Mouse (Mus musculus): ENCODE results near the gene Grhl1. TPM values are rescaled to one million over a fixed set of nuclear protein-coding genes. Genes with fewer than 3 reads are reported as not detected.

The Grhl1 gene
- total RNA-seq, 2 experiments from 2014 or later = 0.42 to 0.49 TPM

DNA sequence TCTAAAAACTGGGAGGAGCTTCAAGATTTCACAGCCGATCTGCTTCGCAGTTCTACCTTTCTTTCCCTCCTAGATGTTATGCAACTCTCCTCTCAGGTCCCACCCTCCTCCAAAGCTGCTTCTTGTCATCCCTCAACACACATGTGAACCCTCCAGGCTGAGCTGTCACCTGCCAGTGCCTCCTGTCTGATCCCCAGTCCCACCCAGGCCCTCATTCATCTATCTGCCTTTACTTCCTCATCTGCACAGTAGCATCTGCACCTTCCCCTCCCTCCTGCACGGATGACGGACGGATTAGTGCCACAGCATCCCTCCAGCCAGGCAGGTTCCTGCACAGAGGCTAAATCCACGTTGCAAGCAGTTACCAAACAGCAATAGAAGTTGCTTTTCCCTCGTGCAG is 14.1 kb downstream of the Grhl1 start:
- no peak for ATAC-seq (replicated peaks; ENCODE audit: poor library complexity)

DNA sequence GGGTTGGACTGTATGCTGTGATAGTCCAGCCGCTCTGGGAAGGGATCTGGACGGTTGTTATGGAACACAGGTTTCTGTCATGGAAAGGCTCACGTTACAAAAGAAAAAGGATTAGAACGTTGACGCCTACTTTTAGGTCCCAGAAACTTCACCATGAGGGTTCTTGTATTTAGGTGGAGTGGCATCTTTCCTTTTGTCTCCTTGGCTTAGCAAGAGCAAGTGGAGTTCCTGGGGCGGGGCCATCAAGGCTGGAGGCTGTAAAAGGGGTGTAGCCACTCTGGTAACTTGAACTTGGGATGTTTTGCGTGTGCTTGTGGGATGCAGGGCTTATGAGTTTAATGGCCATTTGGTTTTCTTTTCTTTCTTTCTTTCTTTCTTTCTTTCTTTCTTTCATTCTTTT is 18.3 kb downstream of the Grhl1 start:
- no peak for ATAC-seq (replicated peaks; ENCODE audit: poor library complexity)

DNA sequence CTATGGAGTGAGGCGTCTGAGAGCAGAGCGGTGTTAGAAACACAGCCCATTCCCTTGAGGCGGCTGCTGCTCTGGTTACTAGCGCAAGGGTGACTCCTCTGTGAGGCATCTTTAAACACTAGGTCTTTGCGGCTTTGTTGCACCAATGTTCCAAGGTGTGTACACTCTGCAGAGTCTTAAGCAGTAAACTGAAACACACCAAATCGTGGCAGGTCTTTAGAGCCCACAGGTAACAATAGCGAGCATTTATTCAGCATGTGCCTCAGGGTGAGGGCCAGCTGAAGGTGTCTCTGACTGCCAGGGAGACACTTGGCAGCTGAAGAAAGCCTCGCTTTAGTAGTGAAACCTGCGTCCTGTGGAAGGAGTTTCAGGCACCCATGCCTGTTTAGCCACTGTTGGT is 20.0 kb downstream of the Grhl1 start:
- no peak for ATAC-seq (replicated peaks; ENCODE audit: poor library complexity)

DNA sequence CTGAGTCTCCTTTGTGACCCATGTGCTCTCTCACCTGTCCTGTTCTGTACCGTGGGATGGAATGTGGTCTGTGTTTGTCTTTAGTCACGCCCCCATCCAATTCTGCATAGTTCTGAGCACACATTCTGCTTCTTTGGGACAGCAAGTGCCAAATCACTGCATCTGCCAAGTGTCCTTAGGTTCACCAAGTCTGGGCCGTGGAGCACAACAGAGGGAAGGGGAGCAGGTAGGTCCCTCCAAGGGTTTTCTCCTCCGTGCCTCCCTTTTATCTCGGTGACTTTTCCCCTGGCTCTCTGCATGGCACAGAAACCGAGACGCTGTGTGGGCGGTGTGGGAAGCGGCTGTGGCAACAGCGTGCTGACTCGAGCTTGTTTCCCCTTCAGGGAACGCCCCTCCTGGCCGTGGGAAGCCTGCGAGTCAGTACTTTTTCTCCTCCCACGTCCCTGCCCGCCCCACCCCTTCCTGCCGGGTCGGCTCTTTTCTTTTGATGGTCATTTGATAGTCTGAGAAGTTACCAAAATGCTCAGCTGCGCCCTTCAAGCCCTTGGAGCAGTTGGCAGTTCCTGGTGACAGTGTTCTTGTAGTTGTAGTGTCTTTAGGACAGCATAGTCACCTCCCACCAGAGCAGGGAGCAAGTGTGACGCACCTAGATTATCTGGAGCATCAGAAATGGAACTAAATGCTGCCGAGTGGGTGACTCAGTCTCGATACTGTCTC is 21.0 kb downstream of the Grhl1 start:
- ATAC-seq (replicated peaks; ENCODE audit: poor library complexity) = peak; percentile 91

DNA sequence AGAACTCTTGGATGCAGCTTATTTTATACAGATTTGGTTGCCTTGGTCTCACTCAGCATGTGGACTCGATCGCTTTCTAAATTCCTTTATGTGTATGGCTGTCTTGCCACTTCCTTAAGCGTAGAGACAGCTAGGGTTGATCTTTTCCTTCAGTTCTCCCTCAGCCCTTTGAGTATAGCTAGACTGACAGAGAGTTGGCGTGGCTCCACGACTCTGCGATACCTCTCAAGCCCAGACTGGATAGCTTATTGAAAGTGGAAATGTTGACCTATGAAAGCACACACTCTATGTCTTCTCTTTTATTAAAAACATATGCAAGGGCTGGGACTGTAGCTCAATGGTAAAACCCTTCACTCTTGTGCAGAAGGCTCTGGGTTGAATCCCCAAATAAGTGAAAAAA is 25.3 kb downstream of the Grhl1 start:
- no peak for ATAC-seq (replicated peaks; ENCODE audit: poor library complexity)

DNA sequence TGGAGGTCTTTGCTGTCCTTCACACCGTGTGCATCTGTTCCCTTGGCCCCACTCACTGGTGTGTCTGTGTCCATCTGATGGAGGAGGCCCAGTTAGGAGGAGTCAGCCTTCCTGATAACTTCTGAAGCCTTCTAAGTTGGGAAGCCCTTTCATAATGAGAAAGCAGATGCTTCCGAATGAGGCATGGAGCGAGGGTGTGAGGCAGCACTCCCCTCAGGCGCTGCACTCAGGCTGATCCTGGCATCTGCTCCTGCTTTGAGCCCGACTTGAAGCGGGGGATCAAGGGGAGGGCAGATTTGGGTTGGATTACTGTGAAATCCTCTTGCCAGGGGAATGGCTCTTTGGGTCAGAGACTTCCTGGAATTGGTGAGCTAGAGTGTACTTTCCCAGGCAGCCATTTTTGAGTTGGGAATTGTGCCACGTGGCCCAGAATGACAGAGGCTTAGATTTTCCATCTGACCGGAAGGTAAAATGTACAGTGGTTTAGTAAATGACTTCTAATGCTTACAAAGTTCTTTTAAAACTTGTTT is 27.3 kb downstream of the Grhl1 start:
- ATAC-seq (replicated peaks; ENCODE audit: poor library complexity) = no peak

DNA sequence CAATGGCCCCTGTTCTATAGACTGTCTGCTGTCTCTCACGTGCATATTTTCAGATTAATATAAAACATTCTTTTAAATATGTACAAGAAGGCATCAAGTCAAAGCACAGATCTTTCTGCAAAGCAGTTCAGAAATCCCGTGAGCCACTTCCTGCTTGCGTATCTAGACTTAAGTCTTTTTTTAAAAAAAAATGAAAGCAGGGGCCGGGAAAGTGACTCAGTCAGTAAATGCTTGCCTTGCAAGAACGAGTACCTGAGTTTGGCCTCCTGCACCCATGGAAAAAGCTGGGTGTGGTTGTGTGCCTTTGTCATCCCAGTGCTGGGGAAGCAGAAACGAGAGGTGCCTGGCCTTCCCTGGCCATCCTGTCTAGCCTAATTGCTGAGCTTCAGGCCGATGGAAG is 28.0 kb downstream of the Grhl1 start:
- no peak for ATAC-seq (replicated peaks; ENCODE audit: poor library complexity)

DNA sequence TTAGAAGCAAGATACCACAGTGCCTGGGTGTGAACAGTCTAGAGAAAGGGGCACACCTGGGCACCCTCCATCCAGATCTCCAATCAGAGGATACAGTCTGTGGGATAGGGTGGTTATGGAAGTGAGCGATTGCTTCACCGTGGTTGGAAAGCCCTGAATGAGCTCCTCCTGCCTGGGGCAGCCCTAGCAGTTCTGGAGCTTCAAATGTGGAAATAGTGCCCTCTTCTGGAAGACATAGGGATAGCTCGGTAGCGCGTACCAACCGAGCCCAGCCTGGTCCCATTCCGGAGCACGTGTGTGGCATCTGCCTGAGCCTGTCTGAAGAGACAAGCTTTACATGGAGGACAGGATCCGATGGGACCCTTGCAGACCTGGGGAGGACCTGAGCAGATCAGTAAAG is 28.7 kb downstream of the Grhl1 start:
- peak; percentile 99 for ATAC-seq (replicated peaks; ENCODE audit: poor library complexity)

DNA sequence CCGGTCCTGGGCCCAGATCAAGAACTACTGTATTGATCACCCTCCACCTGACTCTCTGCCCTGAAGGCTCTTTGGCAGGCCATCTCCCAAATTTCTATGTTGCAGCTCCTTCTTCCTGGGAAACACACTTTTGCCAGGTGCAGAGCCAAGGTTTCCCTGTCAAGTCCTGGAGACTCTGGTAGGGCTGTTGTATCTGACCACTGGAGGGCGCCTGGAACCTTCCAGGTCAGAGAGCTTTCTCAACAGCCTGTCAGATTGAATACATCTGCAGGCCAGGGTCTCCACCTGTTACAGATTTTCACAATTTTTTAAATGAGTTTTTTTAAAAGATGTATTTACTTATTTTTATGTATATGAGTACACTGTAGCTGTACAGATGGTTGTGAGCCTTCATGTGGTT is 31.2 kb downstream of the Grhl1 start:
- ATAC-seq (replicated peaks; ENCODE audit: poor library complexity) = peak; percentile 72

DNA sequence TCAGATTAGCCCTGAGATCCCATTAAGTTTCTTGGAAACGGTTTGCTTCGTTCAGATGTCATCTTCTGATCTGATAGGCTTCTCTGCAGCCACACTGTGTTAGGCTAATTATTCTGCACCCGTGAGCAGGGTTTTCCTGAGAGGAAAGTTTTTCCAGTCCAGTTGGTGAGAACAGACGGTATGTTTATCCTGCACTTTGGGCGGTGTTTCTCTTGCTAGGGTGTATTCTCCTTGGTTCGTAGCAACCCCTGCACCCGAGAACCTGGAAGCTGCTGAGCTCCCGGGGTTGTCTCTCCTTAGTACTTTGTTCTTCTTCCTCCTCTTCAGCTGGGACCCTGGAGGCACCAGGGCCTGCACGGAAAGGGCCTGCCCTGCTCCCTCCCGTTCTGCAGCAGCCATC is 34.1 kb downstream of the Grhl1 start:
- no peak for ATAC-seq (replicated peaks; ENCODE audit: poor library complexity)

DNA sequence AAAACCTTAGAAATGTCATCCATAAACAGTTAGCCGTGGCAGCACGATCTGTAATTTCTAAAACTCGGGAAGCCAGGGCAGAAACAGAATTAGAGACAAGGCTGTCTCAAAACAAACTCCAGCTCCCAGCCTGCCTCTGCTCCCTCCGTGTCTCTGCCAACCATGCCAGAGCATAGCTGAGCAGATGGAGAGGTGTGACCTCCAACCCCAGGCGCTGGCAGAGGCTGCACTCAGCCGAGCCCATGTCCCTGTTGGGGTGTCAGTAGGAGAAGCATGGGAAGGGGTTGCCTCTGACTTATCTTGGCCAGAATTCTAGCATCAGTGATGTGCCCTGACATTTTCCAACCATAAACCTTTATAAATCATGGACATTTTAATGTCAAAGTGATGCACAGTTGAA is 40.5 kb downstream of the Grhl1 start:
- no peak for ATAC-seq (replicated peaks; ENCODE audit: poor library complexity)

DNA sequence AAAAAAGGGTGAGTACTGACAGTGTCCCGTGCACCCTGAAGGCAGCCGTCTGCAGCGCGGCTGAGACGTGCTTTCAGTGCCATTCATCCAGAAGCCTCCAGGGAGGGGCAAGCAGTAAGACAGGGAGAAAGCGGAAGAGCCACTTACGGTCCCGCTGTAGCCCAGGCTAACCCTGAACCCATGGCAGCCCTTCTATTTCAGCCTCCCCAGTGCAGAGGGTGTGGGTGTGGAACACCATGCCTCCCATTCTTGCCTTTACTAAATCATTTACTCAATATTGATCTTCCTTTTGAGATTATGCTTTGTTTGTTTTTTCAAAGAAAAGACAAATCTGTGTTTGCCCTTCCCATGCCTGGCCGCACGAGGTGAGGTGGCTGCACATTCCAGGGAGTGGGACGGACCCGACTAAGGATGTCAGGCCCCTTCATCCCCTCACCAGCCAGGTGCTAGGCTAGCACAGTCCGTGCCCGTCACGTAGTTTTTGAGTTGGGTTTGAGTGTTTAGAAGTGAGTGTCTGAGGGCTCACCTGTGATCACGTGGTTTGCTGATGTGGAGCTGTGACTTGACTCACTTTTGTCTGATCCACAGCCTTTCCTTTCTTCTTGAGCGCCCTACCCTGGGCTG is 42.5 kb downstream of the Grhl1 start:
- no peak for ATAC-seq (replicated peaks; ENCODE audit: poor library complexity)

DNA sequence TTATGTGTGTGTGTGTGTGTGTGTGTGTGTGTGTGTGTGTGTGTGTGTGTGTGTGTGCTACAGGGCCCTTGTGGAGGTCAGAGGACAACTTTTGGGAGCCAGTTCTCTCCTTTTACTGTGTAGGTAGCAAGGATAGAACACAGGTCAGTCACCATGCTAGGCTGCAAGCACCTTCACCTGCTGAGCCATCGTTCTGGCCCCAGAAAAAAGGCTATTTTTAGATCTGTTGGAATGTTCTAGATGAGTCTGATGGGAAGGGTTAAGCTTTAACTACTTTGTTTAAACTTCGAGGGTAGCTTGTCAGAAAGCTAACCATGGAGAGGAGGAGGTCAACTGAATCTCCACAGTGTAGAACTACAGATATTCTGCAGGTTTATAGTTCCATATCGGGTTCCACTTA is 43.1 kb downstream of the Grhl1 start:
- no peak for ATAC-seq (replicated peaks; ENCODE audit: poor library complexity)

DNA sequence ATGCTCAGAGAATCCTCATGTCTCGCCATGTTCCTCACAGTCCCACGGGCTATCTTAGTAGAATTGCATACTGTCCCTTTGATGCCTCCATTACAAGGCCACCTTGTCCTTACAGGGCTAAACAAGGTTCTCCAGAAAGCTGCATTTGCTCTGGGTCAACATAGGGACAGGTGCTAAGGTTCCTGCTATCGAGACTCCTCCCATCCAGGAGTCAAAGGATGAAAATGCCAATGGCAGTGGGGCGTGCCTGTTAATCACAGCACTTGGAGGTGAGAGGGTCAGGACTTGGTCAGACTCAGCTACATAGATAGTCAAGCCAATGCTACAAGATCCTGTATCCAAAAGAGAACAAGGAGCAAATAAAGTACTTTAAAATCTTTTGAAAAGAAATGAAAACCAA is 47.4 kb downstream of the Grhl1 start:
- ATAC-seq (replicated peaks; ENCODE audit: poor library complexity) = no peak

DNA sequence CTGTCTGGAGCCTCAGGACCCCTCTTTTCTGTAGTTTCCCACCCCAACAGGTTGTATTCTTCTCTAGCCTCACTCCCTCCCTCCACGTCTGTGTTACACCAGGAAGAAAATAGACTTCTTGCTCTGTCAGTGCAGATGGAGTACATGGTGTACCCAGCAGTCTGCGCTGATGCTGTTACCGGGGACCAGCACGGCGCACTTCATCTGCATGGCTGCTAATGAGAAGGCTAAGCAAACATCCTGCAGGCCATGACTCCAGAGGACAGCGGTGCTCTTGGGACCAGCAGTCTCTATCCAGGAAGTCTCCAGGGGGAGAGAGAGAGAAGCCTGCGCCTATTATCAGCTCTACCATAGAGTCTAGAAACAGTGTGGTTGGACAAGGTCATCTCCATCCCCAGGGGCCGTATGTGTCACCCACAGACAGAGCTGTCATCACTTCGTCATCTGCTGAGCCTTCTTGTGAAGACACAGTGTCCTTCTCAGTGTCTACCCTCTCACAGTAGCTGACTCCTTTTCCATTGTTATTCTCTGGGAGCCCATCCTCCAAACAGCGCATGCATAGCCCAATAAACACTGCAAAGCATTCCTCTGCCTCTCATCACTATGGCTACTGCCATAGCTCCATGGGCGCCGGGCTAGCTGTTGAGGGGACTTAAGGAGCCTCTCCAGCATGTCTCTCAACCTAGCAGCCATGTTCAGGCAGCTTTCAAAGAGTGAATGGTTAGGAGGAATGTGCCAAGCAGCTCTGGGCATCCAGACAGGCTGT is 51.6 kb downstream of the Grhl1 start:
- no peak for ATAC-seq (replicated peaks; ENCODE audit: poor library complexity)

DNA sequence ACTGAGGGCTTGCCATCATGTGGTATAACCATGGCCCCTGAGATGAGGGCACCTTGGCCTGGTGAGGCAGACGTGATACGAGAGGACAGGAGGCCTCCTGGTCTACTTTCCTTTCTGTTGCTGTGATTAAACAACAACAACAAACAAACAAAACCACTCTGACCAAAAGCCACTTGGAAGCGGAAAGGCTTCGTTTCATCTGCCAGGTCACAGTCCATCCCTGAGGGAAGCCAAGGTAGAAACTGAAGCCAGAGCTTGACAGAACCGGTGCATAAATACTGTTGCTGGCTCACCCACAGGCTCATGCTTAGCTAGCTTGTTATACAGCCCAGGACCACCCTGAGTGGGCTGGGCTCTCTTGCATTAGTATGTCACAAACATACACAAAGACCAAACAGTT is 54.3 kb downstream of the Grhl1 start:
- ATAC-seq (replicated peaks; ENCODE audit: poor library complexity) = no peak

DNA sequence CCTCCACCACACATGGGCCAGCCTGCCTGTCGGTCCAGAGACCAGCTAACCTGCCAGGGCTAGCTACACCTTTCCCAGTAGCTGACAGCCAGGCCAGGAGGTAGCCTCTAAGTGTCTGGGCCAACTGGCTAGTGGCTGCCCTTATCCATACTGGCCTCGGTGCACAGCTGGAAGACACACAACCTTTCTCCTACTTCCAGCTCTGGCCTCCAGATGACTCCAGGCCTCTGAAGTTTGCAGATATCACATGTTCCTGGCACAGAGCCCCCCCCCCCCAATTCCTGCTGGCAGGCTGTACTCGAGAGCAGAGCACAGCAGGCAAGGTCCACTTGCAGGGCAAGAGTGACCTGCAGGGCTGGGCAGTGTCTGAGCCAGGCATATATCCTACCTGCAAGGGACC is 55.1 kb downstream of the Grhl1 start:
- ATAC-seq (replicated peaks; ENCODE audit: poor library complexity) = no peak

DNA sequence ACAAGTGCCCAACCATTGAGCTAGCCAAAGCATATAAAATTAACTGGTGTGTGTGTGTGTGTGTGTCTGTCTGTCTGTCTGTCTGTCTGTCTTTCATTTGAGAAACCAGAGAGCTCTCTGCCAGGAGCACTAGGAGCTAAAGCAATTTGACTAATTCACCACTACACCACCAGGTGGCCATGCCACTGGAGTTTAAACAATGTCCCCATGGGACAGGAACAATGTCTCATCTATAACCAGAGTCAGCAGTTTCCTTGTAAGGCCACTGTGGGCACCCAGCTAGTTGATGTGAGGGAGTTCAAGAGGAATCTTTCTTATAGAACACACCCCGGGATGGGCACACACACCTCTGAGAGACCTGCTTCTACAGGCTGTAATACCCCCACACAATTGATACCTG is 58.1 kb downstream of the Grhl1 start:
- ATAC-seq (replicated peaks; ENCODE audit: poor library complexity) = peak; percentile 81

DNA sequence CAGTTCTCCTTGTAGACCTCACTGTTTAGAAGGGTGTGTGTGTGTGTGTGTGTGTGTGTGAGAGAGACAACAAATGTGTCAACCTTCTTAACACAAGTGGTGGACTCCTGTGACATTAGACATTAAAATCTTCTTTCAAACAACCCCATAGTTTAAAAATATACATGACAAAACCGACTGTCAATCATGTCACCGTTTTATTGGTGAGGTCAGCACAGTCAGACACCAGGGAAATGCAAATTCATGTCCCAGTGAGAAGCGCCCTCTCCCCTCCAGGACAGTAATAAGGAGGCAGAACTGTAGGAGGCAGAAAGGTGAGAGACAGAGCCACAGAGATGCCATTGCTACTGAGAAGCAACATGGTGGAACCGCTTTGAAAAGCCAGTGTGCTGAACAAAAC is 60.3 kb downstream of the Grhl1 start:
- ATAC-seq (replicated peaks; ENCODE audit: poor library complexity) = no peak

DNA sequence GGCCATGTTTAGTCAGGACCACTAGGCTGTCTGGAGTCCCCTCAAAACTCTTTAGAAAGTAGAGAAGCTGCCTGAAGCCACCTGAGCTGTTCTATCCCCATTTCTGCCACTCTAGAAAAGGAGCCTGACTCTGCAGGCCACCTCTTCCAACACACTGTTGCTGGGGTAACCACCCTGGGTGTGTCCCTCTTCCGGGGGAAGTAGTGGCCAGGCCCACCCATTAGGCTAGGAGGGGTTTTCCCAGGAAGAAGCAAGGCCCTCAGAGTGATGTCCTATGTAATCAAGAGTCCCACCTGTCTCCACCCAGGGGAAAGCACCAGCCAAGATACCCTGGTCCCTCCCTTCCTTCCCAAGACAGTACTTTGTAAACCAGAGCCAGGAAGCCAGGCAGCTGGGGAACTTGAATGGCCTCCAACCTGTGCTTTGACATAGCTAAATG is 61.7 kb downstream of the Grhl1 start:
- ATAC-seq (replicated peaks; ENCODE audit: poor library complexity) = peak; percentile 32

DNA sequence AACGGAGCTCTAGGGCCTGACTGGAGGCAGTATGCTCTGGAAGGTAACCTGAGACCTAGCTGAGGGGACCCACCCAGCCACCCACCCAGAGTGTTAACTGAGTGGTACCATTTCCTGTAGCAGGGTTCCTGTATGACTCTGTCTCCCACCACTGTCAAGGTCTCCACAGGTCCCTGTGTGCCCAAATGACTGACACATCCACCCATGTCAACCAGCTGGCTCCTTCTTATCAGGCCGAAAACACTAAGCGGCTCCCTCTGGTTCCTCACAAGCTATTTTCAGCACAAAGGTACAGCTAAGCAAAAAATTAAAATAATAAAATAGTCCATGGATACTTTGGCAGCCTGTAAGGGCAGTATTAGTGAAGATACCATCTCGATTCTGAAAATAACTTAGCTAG is 62.1 kb downstream of the Grhl1 start:
- ATAC-seq (replicated peaks; ENCODE audit: poor library complexity) = peak; percentile 49

DNA sequence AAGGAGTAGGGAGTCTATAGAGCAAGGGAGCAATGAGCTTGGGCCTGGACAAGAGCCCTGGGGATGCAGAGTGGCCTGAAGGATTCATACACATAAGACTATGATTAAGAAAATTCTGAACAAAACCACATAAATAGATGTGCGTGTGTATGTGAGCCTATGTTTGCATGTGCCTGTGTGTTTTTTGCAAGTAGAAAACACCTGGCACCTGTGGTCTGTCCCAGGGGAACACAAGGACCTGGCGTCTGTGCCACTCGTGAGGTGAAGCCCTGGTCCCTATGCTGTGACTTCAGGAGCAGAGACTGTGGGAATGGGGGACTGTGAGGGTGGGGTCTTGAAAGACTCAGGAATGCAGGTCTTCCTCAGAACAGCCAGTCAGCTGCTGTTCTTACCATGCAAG is 62.6 kb downstream of the Grhl1 start:
- no peak for ATAC-seq (replicated peaks; ENCODE audit: poor library complexity)

All from megakaryocyte progenitor cell, adult 5-6 weeks (primary cell).